Mouse (Mus musculus) mesoderm, embryonic 11.5 days (tissue): Measurements from ENCODE around the gene Lsg1.

Experiments used
- DNase-seq: peaks from one replicate; pipeline ENCODE4 v3.0.0-alpha.2; 2012; ENCODE audit warnings: low read depth, low spot score

Lsg1 gene

DNA sequence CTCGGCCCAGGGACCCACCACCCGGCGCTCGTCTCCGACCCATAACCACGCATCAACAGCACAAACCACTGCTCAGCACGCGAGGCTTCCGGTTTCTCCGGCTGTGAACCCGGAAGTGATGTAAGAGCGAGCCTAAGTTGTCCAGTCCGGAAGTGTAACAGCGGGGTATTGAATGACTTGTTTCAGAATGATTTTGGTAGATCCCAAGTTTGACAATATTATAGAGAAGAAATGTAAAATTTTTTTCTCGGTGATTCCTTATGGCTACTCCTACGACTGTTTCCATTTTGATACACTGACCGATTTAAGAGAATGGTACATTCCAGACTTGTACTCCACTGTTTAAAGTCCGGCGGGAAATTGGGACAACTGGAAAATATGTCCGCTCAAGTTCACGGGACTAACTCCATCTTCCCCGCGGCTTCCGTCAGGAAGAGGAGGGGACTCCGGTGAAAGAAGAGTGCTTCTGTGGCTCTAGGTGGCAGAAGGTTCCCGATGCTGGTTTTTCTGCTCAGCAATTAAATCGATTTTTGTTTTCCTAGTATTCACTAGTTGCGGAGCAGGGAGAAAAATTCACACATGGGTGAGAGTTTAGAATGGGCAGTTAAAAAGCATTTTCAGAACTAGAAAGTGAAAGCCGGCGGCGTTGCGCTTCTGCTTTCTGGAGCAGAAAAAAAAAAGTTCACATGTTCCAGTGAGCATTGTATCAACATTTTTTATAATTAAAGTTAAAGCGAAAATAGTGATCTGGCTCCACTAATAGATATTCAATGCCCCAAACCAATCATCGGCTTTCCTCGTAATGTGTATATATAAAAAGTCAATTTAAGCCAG, at the start of gene Lsg1:
TSS of gene Lsg1 (minus strand) at position 99 of the 834 bp plus-strand sequence.
- peak; percentile 96 for DNase-seq

GRCm38 (mm10) chr16:30633906-30634746, 46.7 kb upstream of the Lsg1 start:
- DNase-seq = no peak

GRCm38 (mm10) chr16:30629509-30629908, 42.1 kb upstream of the Lsg1 start:
- DNase-seq = no peak

DNA sequence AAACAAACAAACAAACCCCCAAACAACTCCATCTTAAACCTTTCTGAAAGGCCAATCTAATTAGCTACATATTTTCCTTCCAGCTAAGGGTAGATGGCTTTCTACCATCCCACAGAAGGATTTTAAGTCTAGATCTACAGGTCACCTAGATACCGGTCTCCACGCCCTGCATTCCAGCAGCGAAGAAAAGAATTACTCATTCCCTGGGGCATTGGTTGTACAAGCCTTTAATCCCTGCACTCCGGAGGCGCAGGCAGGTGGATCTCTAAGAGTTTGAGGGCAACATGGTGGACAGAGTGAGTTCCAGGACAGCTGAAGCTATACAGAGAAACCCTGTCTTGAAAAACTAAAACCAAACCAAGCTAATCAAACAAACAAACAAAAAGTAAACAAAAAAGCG, 41.0 kb upstream of the Lsg1 start:
- DNase-seq = no peak

GRCm38 (mm10) chr16:30627586-30628337, 40.4 kb upstream of the Lsg1 start:
- no peak for DNase-seq

GRCm38 (mm10) chr16:30624640-30625039, 37.2 kb upstream of the Lsg1 start:
- DNase-seq = no peak

DNA sequence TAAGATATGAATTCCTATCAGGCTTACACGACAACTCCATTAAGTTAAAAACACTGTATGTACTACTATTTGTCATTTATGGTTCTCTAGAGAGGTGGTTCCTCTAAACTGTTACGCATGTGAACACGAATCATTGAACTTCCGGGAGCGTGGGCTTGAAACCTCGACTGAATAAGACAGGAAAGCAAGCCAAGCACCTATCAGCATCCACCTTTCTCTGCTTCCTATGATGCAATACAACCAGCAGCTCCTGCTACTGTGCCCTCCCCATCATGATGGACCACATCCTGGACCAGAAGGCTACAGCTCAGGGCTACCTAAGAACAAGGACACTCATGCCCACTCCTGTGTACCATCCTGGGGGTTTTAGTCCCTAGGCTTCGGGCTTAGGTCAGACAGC, 36.3 kb upstream of the Lsg1 start:
- no peak for DNase-seq

GRCm38 (mm10) chr16:30616281-30616680, 28.9 kb upstream of the Lsg1 start:
- DNase-seq = no peak

DNA sequence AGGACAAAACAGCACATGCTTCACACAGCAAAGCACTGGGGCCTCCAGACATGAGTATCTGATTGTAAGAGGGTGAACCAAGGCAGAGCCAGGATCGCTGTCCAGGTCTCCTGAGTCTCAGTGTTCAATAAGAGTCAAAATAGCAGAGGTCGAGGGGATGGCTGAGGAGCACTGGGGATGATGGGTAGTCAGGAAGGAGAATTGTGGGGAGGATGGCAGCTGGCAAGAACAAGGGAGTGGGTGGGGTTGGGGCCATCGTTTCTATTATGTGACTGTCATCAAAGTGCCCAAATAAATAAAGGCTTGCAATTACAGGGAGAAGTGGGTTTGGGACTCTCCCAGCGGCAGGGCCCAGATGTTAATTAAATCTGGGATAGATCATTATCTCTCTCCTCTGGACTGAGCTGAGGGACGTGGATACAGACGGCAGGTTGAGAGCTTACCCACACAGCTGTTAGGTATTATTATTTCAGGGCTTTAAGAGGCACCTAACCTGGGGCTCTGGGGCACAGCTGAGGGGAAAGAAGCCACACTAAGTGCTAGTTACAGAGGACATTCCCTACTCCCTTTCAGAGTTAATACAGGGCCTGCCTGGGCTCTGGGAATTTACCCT, 27.4 kb upstream of the Lsg1 start:
- no peak for DNase-seq

GRCm38 (mm10) chr16:30614122-30614521, 26.7 kb upstream of the Lsg1 start:
- DNase-seq = no peak

- no peak for DNase-seq
Observed at GRCm38 (mm10) chr16:30613122-30613521, 25.7 kb upstream of the Lsg1 start.

DNA sequence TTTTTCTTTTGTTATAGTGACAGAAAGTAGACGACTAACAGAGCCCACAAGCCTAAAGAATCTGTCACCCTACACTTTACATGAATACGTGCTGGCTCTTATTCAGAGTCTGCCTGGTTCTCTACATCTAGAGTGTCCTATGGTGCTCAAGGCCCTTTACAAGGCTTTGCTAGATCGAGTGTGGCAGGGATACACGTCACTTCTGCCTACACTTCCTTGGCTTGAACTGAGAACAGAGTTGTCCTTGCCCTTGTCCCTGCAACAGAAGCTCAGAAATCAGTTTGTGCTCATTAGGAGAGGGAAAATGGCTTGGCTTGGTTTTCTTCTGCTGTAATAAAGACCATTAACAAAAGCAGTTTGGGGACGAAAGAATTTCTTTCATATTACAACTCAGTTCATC, 23.9 kb upstream of the Lsg1 start:
- DNase-seq = no peak

DNA sequence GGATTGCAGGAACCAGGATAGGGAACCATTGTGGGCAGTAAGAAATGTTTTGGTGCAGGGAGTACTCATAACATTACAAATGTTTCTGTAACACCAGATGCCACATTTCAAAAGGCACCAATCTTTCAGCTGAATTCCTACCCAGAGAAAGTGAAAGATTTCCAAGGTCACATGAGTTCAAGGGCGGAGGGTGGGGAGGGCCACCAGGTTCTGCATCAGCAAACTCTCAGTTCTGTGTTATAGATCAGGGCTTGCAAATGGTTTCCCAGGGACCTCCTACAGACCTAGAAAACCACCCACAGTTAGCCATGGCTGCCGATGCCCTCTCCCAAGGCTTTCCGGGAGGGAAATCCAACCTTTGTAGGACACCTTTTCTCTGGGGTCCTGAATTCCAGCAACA, 20.5 kb upstream of the Lsg1 start:
- DNase-seq = no peak

DNA sequence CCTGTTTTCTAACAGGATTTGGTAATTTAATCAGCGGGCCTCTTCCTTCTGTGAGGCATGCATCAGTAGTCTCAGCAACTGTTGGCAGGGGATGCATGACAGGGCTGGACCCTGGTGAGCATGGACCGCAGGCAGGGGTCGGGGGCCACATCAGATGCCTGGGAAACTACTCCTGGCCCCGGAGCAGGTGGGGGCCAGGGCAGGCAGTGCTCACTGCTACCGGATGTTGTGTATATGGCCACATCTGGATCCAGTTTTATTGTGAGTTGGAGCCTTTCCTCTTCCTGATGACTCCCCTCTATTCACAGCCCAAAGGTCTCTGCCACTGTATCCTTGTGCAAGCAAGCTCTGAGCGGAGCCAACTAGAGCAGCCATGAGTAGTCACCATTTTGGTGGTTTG, 18.1 kb upstream of the Lsg1 start:
- DNase-seq = no peak

DNA sequence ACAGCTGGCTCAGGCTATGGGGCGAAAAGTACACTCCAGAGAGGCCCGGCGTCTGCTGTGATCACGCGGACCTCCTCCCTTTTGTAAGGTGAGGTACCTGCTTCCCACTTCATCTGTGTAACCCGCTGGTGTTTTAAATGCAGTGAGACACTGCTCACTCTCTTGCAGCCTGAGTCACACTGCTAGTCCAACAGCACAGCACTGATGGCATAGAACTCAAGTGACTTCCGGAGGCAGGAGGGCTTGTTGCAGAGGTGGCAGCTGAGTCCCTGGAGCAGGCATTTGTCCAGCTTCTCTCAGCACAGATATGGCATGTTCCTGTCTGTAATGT, 17.4 kb upstream of the Lsg1 start:
- no peak for DNase-seq

- no peak for DNase-seq
Observed at GRCm38 (mm10) chr16:30604061-30604806, 16.8 kb upstream of the Lsg1 start.

DNA sequence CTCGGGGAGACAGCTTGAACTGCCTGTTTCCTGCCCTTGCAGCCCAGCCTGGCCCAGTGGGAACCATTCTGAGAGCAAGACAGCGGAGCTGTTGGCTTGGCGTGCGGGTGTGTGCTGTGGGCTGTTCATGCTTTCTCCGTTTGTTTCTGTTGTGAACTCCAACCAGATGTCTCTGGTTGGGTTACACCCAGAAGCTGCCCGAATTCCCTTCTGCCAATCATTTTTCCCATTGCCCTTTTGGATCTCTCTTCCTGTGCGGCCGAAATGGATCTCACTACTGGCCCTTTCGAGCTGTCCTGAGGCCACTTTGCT, 16.1 kb upstream of the Lsg1 start:
- no peak for DNase-seq

GRCm38 (mm10) chr16:30602684-30603530, 15.5 kb upstream of the Lsg1 start:
- DNase-seq = peak; percentile 51

- DNase-seq = no peak
Observed at GRCm38 (mm10) chr16:30601946-30602345, 14.6 kb upstream of the Lsg1 start.
